Mouse (Mus musculus): ENCODE results near the gene Mid2.
A peak's percentile ranks its signal among the peaks of the same experiment; 100 is the strongest.
"Not testable (repeated sequence)": the region's sequence is repeated elsewhere in the genome, so short reads cannot be mapped to it uniquely, and the experiment has no call there.

Mid2 gene

DNA sequence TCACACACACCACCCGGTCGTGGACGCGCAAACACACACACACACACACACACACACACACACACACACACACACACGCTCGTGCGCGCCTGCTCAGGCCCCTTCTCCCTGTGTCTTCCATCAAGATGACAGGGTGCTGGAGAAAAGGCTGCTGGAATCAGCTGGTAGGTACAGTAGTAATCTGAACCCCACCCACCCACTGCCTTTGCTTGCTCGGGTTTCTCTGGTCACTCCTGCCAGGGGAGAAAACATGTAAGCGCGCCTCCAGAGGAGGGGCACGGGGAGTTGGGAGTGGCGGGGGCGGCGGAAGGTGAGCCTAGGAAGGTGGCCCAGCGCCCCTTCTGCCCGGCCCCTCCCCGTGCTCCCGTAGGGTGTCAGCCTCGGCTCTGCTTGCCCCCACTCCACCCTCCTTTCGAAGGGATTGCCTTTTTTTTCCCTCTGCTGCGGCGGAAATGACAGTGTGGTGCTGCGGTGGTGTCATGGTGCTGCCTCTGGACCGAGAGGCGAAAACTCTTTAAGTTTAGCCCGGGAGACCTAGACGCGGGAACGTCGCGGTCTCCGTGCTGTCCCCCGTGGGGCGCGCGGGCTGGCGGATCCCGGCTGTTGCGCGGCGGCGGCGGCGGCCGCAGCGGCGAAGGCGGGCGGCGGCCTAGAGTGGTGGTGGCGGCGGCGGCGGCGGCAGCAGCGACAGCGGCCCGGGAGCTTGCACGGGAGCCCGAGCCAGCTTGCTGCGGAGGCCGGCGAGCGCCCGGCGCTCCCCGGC is at the start of gene Mid2:
Mid2 (plus strand) TSS at position 121 of the 763 bp plus-strand sequence.
- DNase-seq: peak; percentile 40 to 55

DNA sequence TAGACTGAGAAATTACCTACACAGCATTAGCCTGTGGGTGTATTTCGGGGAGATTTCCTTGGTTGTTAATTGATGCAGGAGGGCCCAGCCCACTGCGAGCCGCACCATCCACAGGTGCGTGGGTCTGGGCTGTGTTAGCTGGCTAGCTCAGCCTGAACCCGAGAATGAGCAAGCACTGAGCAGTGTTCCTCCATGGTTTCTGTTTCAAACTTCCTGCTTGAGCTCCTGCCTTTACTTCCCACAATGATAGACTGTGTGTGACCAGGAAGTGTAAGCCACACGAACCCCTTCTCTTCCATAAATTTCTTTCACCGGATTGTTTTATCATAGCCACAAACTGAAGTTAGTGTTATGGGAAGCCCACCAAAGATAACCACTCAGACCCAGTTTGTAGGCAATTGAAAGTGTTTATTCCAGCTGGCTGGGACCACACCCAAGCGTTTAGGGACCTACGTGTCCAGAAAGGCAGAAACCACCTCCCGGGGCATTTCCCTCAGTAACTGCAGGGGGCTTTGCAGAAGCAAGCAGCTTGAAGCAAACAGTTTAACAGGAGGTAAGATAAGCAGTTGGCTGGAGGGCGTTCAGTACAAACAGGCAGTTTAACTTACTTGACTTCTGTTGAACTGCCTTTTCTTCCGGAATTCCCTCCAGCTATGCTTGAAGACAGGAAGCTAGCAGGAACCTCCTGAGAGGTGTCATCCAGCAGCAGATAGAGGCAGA is 39.4 kb upstream of the Mid2 start:
- DNase-seq: no peak

DNA sequence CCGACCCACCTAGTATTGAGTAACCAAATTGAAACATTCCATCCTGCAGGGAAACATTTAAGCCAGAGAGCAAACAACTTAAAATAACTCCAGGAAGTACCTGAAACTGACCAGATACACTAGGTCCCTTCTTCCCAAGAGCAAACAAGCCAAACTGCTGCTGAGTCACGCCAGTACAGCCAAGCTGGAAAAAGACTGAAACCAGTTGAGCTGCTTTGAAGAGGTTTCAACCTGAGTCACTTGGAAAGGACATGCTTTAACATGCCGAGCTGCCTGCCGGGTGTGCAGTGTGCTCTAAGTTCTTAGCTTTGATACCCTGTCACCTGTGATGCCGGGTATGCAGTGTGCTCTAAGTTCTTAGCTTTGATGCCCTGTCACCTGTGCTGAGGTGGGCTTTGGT is 26.4 kb upstream of the Mid2 start:
- no peak for DNase-seq

DNA sequence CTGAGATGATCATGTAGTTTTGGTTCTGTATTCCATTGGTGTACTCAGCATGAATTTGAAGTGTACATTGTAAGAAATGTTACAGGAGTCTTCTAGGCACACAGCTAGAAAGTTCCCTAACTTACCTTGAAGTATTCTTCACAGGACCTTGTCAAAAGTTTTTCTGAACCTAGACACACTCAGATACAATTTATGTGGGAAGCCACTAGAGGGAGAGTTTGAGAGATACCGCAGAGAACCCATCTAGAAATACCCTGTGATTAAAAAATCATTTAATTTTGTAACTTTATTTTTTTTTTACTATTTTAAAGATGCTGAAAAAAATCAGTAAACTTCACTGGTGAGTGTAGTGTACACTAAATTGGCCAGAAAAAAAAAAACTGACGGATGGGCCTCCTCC is 24.8 kb upstream of the Mid2 start:
- no peak for DNase-seq

DNA sequence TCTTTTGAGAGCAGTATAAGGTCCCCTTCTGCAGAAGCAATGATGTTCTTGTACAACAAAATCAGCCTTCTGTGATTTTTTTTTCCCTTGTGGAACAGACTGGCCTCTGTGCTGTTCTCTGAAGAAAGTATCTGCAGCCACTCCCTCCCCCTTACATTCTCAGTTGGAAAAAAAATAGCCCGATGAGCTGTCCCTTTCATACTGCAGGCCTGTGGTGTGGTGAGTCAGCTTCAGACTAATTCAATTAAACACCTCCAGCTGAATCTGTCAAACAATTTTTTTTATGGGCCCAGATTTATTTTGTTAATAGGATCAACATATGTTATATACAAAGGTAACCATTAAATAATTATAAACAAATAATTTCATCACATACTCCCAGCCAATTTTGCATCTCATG is 3.7 kb upstream of the Mid2 start:
- no peak for DNase-seq

DNA sequence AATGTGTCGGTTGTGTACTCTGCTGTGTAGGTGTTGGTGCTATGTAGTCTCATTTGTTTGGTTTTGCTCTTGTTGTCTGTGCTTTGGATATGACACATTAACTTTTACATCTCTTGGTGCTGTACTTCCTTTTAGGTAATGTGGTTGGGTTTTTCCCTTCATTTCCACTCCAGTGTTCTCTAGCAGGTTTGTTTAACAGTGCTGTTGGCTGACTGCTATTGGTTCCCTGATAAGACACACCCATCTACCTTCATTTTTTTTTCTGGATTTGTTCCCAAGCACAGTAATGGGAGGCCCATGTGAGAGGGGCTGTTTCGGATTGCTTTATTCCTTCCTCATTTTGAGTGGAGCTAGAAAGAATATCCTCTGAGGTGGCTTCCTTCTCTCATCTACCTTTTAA is 883 bp upstream of the Mid2 start:
- no peak for DNase-seq

DNA sequence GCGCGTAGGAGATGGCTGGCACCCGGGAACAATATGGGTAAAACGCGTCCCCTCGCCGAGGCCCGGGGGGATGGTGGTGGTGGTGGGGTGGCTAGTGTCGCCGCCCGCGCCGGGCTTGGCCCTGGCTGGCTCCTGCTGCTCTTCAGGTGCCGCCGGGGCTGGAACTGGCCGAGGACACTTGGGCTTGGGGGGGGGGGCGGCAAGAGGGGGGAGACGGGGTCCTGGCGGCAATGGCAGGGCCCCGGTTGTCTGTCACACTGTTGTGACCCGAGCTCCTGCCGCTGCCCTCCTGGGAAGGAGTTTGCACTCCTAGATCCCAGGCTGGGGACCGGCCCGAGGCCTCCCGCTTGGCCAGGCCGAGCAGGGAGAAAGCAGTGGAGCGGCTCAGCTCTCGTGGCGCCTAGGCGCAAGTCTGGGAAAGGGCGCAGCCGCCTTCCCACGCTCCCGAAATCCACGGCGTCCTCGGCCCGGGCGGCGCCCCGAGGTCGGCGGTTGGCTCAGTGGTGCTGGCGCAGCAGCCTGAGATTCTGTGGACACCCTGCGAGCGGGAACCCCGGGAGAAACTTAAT is 927 bp downstream of the Mid2 start:
- peak; percentile 37 to 52 for DNase-seq

DNA sequence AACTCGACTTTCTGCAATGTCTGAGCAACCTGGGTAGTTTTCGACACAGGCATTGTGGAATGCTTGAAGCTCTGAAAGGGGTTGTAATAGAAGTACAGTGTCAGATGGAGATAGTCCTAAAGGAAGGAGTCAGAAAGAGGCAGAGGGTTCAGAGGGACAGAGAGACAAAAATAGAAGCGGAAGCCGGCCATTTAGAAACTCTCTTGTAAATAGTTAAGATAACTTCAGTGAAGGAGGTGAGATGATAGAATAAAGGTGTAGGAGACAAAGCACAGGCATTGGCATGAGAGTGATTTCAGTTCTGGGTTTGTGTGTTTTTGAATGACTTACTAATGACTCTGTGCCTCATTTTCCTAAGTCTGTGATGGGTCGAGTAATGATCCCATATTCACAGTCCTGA is 11.0 kb downstream of the Mid2 start:
- no peak for DNase-seq

DNA sequence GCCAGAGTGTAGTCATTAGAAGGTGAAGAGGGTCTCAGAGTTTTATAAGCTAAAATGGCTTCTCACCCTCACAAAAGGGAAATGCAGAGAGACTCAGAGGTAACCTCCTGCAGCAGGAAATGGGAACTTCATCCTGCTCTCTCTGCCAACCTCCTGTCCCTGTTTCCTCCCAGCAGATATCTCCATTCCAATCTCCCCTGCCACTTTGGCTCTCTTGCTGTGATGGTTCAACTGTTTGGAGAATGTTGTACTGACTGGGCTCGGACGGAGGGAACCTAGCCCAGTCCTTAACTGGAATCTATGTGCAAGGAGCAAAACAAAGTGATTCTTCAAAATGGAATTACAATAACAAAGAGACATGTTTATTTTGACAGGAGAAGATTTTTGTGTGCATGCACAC is 23.9 kb downstream of the Mid2 start:
- peak; percentile 11 to 29 for DNase-seq

DNA sequence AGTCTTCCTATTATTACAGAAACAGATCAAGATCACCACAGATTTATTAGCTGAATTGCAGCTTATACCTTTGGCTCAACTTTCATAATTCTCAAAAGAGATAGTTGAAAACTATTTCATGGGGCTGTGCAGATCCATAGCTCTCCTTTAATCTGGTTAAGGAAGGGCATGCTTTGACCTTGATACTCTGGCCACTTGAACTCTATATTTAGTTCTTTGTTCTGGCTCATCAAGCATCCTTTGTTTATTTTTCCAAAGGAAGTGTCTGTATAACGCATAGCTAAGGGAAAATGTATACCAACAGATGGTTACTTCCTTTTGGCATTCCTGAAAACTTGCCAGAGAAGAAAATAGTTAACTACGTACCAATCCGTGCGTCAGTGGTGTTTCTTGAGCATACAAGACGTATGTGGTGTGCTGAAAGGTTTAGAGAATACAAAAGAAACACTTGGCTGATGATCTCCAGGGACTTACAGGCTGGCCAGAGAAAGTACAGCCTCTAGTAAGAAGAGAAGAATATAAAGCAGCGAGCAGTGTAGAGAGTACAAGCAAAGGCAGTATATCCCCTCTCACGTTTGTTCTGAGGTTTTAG is 33.6 kb downstream of the Mid2 start:
- not testable (repeated sequence) for DNase-seq

DNA sequence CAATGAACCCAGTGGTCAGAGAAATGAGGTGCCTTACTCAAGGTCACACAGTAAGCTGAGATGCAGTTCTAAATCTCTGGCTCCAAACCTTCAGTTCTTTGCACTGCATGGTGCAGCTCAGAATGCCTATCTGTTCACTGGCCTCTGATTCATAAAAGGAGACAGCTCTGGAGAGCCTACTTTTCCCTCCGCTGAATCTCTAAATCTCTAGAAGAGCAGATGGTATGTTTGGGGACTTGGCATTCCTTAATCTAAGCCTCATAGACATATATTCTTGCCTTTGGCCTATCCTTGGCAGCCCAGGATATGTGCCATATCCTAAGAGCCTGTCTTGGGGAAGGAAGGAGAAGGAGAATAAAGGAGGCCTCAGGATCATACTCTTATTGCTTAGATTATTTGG is 38.8 kb downstream of the Mid2 start:
- peak in 1 of 2 experiments; percentile 11 for DNase-seq

DNA sequence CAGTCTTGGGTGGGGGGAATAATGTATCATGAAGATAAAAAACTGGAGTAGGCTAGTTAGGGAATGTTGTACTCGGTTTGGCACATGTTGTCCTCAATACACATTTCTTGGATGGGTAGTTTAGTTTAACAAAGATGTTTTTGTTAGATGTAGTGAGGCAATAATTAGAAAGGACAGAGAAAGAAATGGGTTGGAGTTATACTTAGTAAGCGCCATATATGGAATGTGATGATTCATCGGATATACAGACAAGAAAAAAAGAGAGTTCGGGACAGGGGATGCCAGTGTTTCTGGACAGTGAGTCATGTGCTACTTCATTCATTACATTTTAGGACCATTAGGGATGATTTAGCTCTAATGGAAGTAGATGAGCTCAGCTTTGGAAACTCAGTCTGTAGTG is 41.7 kb downstream of the Mid2 start:
- DNase-seq: no peak

DNA sequence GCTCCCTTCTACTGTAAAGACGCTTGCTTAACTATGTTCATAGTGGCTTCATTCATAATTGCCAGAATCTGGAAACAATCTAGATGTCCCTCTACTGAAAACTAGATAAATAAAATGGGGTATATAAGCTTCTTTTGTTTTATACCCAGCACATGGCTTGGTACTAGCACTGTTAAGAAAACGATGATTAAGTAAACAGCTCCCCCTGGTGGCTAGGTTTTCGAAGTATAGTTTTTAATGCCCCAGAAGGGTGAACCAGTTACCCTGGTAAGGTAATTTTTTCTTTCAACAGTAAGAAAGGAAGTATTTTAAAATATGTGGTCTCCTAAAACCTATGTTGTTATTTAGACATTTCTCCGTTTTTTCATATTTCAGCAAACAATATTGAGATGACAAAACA is 58.0 kb downstream of the Mid2 start:
- peak; percentile 49 to 53 for DNase-seq

DNA sequence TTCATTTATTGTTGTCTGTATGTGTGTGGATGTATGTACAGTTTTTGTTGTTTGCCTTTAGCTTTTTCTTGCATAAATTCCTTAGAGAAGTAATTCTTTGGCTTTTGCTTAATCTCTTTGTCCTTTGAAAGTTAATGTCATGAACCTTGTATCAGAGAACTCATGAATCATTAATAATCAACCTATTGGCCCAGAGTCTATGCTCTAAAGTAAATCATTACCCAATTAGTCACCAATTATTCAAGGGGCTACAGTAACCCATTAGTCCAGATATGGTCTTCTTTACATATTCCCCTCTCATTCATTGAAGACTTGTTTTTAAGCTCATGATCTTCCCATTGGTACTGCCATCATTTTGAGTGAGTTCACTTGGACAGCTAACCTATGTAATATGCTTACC is 74.6 kb downstream of the Mid2 start:
- DNase-seq: no peak

DNA sequence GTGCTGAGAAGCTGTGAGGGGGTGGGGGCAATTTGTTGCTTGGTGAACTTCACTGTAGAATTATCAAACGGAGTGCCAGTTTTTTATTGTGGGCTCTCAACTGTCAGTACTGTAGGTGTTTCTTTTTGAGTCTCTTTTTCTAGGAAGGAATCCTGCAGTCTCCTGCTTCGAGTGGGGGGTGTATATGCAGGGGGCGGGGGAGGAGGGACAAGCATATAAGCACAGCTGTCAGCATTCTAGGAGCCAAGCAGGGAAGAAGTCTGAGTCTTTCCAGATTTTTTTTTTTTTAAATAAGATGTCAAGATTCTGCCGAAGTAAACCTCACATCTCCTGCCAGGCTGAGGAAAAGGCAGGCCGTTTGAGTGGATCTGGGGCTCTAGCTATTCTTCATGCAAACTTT is 78.8 kb downstream of the Mid2 start:
- DNase-seq: no peak

DNA sequence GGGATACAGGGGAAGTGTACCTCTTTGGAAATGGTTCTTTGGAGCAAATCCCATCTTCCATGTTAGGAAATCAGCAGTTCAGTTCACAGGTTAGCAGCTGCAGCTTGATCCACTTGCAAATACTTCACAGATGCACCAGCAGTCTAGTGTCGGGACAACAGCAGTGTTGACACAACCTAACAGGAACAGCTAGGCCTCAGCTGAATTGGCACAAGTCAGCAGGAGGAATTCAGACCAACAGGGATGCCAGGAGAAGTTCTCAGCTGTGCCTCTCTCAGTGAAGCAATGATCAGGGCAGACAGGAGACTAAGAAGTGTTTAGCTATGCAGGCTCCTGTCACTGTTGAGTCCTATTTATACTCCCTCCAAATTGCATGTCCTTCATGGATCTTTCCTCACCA is 105.4 kb downstream of the Mid2 start:
- DNase-seq: no peak

DNA sequence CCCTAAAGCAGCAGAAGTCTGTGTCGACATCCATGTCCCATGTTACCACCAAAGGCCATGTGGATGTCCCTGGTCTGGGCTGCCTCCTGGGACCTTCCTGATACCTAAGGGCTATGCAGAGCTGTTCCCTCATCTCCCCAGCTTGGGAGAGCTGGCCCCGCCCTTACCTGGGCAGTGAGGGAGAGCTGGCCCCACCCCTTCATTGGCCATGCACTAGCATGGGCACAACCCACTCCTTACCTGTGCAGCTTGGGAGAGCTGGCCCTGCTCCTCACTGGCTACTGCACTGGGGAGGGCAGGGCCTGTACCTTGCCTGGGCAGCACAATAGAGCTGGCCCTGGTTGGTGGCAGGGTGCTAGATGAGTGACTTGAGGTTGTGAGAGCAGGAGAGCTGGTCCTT is 140.9 kb downstream of the Mid2 start:
- no peak for DNase-seq

DNA sequence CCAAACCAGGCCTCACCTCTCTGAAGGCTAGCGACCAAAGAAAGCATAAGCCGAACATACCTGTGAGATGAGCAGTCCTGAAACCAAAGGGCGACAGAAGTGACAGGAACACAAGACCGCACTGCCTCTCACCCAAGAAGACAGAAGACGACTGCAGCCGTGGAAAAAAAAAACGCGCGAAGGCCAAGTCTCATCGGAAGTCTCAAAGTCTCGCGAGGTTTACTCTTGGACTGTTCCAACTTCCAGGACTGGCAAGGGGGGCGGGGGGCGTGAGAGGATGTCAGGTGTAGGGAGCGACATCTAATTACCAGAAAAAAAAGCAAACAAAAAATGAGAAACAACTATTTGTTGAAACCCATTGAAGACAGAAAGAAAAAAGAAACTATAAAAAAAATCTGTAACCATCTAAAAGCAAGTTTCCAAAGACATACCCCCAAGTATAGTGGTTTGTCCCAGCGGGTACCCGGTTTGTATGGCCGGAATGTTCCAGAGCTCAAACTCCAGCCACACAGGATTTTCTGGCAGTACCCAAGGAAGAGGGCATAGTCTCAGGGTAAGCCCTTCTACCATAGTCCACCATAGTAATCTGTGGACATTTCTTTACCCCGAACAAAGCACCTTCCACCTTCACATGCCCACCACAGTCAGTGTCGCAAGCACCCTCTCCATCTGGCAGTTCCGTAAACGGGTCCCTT is 149.1 kb downstream of the Mid2 start, which contains the start of gene Tex13b:
Tex13b (minus strand) TSS at position 122 of the 695 bp plus-strand sequence.
- DNase-seq: no peak
